Mouse (Mus musculus): ENCODE measurements around the gene Xirp1. TPM values are rescaled to one million over a fixed set of nuclear protein-coding genes. Genes with fewer than 3 reads are reported as not detected.

Gene Xirp1
- polyA plus RNA-seq, 1 experiment: 3.5 TPM

DNA sequence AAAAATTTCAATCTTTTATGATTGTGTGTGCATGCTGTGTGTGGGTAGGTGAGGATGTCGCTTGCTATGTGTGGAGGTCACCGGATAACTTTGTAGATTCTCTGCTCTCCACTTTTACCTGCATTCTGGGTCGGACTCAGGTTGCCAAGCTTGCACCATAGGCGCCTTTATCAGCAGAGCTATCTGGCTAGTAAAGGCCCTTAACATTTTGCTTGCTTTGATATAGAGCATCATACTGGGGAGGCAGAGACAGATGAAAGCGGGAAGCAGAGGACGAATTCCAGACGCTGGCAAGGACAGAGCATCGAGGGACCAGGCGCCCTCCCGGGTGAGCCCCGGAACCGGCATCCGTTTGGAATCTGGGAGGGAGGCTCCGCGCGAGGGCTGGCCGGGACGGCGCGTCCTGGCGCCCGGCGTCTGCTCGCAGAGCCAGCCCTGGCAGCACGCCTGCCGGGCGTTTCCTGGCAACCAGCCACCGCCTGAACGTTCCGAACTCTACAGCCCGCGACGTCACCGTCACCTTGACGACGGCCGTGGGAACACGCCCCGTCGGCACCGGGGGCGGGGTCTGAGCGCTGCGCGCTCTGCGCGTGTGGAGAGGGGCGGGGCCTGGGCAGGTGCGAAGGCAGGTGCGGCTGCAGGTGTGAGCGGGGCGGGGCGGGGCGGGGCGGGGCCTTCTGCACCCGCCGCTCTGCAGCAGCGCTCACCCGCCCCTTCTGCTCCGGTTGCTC lies 12.5 kb downstream of the Xirp1 start:
- Histone ChIP-seq H3K79me2 (ENCODE audit: control insufficient read depth, insufficient read depth) (no peaks in the 10 kb centered on the region), H3K79me3 (ENCODE audit: low read depth) (no peaks in the 10 kb centered on the region), H3K4me3 (ENCODE audit: insufficient read depth, poor library complexity, severe bottlenecking) (no peak overlapping the region), H3ac (ENCODE audit: control insufficient read depth, insufficient read length, low read depth) (no peak overlapping the region), H3K27me3 (ENCODE audit: control insufficient read depth, insufficient read depth, insufficient read length) (no peaks in the 10 kb centered on the region), H3K36me3 (ENCODE audit: control insufficient read depth, insufficient read depth) (no peaks in the 10 kb centered on the region)
- TF ChIP-seq USF1 (IDR thresholded peaks at IDR 0.05; ENCODE audit: low read depth) (no peak), FOSL1 (IDR thresholded peaks at IDR 0.05; ENCODE audit: insufficient read depth, low read length, poor library complexity, severe bottlenecking) (no peak), MYOD1 (IDR thresholded peaks at IDR 0.05; ENCODE audit: control insufficient read depth, insufficient read length, low read depth) (no peak), CTCF (IDR thresholded peaks at IDR 0.05; ENCODE audit: control insufficient read depth, insufficient read depth, insufficient read length) (no peak), CEBPB (IDR thresholded peaks at IDR 0.05; ENCODE audit: low read depth) (no peak), MYOG (IDR thresholded peaks at IDR 0.05; ENCODE audit: control insufficient read depth, extremely low read depth, insufficient read length) (no peak), MAX (IDR thresholded peaks at IDR 0.05) (no peak)

DNA sequence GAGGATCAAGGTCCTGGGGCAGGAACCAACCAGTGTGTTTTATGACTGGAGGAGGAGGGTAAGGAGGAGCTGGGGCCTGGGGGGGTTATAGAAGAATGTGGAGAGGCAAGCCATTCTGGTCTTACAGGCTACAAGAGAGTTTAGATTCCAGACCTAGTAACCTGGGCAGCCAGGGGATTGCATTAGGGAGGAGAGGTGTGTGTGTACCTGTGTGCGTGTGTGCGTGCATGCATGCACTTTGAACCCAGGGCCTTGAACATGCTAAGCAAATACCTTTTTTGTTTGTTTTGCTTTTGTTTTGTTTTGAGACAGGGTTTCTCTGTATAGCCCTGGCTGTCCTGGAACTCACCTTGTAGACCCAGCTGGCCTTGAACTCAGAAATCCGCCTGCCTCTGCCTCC lies 13.5 kb downstream of the Xirp1 start:
- H3K36me3 ChIP-seq (ENCODE audit: control insufficient read depth, insufficient read depth): no peaks in the 10 kb centered on the region
- no peaks in the 10 kb centered on the region for H3K79me3 ChIP-seq (ENCODE audit: low read depth)
- no peaks in the 10 kb centered on the region for H3K79me2 ChIP-seq (ENCODE audit: control insufficient read depth, insufficient read depth)
- TF ChIP-seq CEBPB (IDR thresholded peaks at IDR 0.05; ENCODE audit: low read depth) (no peak), MAX (IDR thresholded peaks at IDR 0.05) (no peak), MYOD1 (IDR thresholded peaks at IDR 0.05; ENCODE audit: control insufficient read depth, insufficient read length, low read depth) (no peak), FOSL1 (IDR thresholded peaks at IDR 0.05; ENCODE audit: insufficient read depth, low read length, poor library complexity, severe bottlenecking) (no peak)
- no peak overlapping the region for H3K4me3 ChIP-seq (ENCODE audit: insufficient read depth, poor library complexity, severe bottlenecking)
- no peak overlapping the region for H3ac ChIP-seq (ENCODE audit: control insufficient read depth, insufficient read length, low read depth)
- H3K27me3 ChIP-seq (ENCODE audit: control insufficient read depth, insufficient read depth, insufficient read length): no peaks in the 10 kb centered on the region

GRCm38 (mm10) chr9:120009226-120009841 lies 14.1 kb downstream of the Xirp1 start:
- Histone ChIP-seq H3K79me3 (ENCODE audit: low read depth) (no peaks in the 10 kb centered on the region), H3K36me3 (ENCODE audit: control insufficient read depth, insufficient read depth) (no peaks in the 10 kb centered on the region), H3K79me2 (ENCODE audit: control insufficient read depth, insufficient read depth) (no peaks in the 10 kb centered on the region), H3K27me3 (ENCODE audit: control insufficient read depth, insufficient read depth, insufficient read length) (no peaks in the 10 kb centered on the region), H3ac (ENCODE audit: control insufficient read depth, insufficient read length, low read depth) (no peak overlapping the region), H3K4me3 (ENCODE audit: insufficient read depth, poor library complexity, severe bottlenecking) (no peak overlapping the region)
- TF ChIP-seq MYOG (IDR thresholded peaks at IDR 0.05; ENCODE audit: control insufficient read depth, extremely low read depth, insufficient read length): no peak
- TF ChIP-seq MYOD1 (IDR thresholded peaks at IDR 0.05; ENCODE audit: control insufficient read depth, insufficient read length, low read depth): no peak
- TF ChIP-seq MAX (IDR thresholded peaks at IDR 0.05): no peak
- no peak for TF ChIP-seq CTCF (IDR thresholded peaks at IDR 0.05; ENCODE audit: control insufficient read depth, insufficient read depth, insufficient read length)
- no peak for TF ChIP-seq FOSL1 (IDR thresholded peaks at IDR 0.05; ENCODE audit: insufficient read depth, low read length, poor library complexity, severe bottlenecking)
- no peak for TF ChIP-seq CEBPB (IDR thresholded peaks at IDR 0.05; ENCODE audit: low read depth)
- no peak for TF ChIP-seq USF1 (IDR thresholded peaks at IDR 0.05; ENCODE audit: low read depth)

- Histone ChIP-seq H3K79me3 (ENCODE audit: low read depth) (no peaks in the 10 kb centered on the region), H3K79me2 (ENCODE audit: control insufficient read depth, insufficient read depth) (no peaks in the 10 kb centered on the region), H3K27me3 (ENCODE audit: control insufficient read depth, insufficient read depth, insufficient read length) (no peaks in the 10 kb centered on the region), H3K4me3 (ENCODE audit: insufficient read depth, poor library complexity, severe bottlenecking) (no peak overlapping the region), H3ac (ENCODE audit: control insufficient read depth, insufficient read length, low read depth) (no peak overlapping the region), H3K36me3 (ENCODE audit: control insufficient read depth, insufficient read depth) (no peaks in the 10 kb centered on the region)
- TF ChIP-seq MYOG (IDR thresholded peaks at IDR 0.05; ENCODE audit: control insufficient read depth, extremely low read depth, insufficient read length): no peak
- TF ChIP-seq FOSL1 (IDR thresholded peaks at IDR 0.05; ENCODE audit: insufficient read depth, low read length, poor library complexity, severe bottlenecking): no peak
- no peak for TF ChIP-seq CEBPB (IDR thresholded peaks at IDR 0.05; ENCODE audit: low read depth)
- no peak for TF ChIP-seq MYOD1 (IDR thresholded peaks at IDR 0.05; ENCODE audit: control insufficient read depth, insufficient read length, low read depth)
- TF ChIP-seq MAX (IDR thresholded peaks at IDR 0.05): no peak
- no peak for TF ChIP-seq USF1 (IDR thresholded peaks at IDR 0.05; ENCODE audit: low read depth)
- no peak for TF ChIP-seq CTCF (IDR thresholded peaks at IDR 0.05; ENCODE audit: control insufficient read depth, insufficient read depth, insufficient read length)
Observed at GRCm38 (mm10) chr9:120007833-120008232, 15.6 kb downstream of the Xirp1 start.

DNA sequence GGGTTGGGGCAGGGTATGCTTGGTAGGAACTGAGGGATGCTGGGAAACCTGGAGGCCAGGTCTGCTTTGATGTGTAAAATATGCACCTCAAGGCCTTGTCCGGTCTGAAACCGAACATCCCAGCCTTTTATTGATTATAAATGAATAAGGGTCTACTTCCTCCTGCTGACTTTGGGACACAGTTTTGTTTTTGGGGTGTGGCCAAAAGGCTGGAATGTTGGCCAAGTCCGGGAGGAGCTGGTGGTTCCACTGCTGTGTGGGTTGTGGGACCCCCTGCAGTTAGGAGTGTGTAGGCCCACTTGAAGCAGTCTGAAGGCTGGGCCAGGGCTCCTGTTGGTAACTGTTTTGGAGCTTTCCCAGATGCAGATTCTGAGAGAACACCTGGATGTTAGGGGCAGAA lies 17.5 kb downstream of the Xirp1 start:
- TF ChIP-seq MYOG (IDR thresholded peaks at IDR 0.05; ENCODE audit: control insufficient read depth, extremely low read depth, insufficient read length): no peak
- TF ChIP-seq FOSL1 (IDR thresholded peaks at IDR 0.05; ENCODE audit: insufficient read depth, low read length, poor library complexity, severe bottlenecking): no peak
- TF ChIP-seq MYOD1 (IDR thresholded peaks at IDR 0.05; ENCODE audit: control insufficient read depth, insufficient read length, low read depth): no peak
- no peak for TF ChIP-seq MAX (IDR thresholded peaks at IDR 0.05)
- no peak for TF ChIP-seq CTCF (IDR thresholded peaks at IDR 0.05; ENCODE audit: control insufficient read depth, insufficient read depth, insufficient read length)
- TF ChIP-seq USF1 (IDR thresholded peaks at IDR 0.05; ENCODE audit: low read depth): no peak

More for the DNA sequence above, 17.5 kb downstream of the Xirp1 start:
- Histone ChIP-seq H3K36me3 (ENCODE audit: control insufficient read depth, insufficient read depth) (no peaks in the 10 kb centered on the region), H3K4me3 (ENCODE audit: insufficient read depth, poor library complexity, severe bottlenecking) (no peak overlapping the region), H3K79me3 (ENCODE audit: low read depth) (no peaks in the 10 kb centered on the region), H3ac (ENCODE audit: control insufficient read depth, insufficient read length, low read depth) (no peak overlapping the region), H3K27me3 (ENCODE audit: control insufficient read depth, insufficient read depth, insufficient read length) (no peaks in the 10 kb centered on the region), H3K79me2 (ENCODE audit: control insufficient read depth, insufficient read depth) (no peaks in the 10 kb centered on the region)
